Mouse (Mus musculus) erythroblast, adult 5-6 weeks (primary cell): ENCODE data around the gene Aph1a. TPM values are rescaled to one million over a fixed set of nuclear protein-coding genes. Genes with fewer than 3 reads are reported as not detected.

Source experiments
- ATAC-seq: replicated peaks from 2 replicates; pipeline ENCODE4 v1.8.0; 2016; ENCODE audit warnings: moderate number of reproducible peaks, mild to moderate bottlenecking, moderate TSS enrichment, inconsistent platforms; ENCODE audit not compliant: poor library complexity, low FRiP score, severe bottlenecking
- total RNA-seq, 2 experiments: library from RNA; stranded (forward) in 1 of 2; stranded (reverse) in 1 of 2; fragments of 150-400 nt in 1 of 2; fragments of 200-764, 138-1000 nt in 1 of 2; gene quantifications; 2 replicates each; pipeline versions ENCODE4 v1.2.3 to v1.2.4; 2015 to 2017; ENCODE audit warnings: low replicate concordance in 2 of 2

Aph1a gene
- total RNA-seq, 2 experiments from 2014 or later: 9.8 to 13.1 TPM

DNA sequence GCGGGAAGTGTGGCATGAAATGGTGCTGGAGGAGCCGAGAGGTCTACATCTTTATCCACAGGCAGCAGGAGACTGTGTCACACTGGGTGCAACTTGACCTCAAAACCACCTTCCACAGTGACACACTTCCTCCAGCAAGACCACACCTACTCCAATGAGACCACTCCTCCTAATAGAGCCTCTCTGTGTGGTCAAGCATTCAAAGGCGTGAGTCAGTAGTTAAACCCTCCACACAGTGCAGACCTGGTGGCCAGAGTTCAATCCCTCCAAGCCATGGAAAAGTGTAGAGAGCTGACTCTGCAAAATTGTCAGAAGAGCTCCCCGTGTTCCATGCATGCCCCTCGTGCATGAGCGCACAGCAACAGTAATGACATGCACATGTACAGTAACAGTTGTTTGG lies 49.0 kb downstream of the Aph1a start:
- ATAC-seq: no peak

DNA sequence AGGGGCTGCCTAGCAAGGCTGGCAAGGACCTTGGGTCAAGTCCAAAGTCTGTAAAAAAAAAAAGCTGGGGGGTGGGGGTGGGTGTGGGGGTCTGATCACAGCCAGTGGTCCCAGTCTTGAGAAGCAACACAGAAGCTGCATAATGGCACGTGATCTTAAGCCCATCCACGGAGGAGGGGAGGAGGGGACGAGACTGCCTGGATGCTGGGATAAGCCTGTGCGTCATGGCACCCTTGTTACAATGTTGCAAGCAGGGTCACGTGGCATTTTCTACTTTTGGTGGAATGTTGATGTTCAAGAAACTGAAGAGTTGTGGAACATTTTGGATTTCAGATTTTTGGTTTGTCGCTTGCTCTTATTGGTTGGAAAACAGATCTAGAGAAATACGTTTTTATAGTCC lies 49.5 kb downstream of the Aph1a start:
- ATAC-seq: no peak

DNA sequence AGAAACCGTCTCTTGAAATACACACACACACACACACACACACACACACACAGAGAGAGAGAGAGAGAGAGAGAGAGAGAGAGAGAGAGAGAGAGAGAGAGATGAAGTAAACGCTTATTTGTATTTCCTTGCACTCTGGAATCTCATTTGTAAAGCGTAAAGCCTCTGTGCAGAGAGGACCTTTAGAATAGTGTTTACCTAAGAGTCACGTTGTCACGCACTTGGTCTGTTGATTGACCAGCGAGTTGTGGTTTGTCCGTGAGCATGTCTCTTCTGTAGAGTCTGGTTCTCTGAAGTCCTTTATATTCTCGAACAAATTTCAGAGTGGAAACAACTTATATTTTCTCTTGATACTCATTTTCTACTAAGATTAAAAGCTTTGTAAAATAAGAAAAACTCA lies 51.0 kb downstream of the Aph1a start:
- ATAC-seq: no peak

DNA sequence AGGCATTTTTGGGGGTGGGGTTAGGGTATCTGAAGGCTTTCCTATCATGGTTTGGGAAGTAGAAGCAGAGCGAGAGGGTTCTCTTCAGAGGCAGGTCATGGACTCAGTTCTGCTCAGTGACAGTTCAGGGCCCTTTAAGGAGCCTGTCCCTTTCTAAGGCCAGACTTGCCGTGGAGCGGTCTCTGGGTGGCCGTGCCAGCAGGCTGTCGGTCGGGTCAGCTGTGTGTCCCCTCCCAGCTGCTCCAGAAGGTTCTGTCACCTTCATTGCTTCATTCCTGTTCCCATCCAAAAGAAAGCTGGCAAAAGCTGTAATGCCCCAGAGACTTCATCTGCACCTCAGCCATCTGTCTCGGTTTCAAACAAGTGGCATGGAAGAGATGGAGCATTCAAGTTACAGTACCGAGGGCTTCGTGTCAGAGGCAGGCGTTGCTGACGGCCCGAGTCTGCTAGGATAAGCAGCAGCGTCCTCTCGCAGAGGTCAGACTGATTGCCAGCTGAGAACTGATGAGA lies 52.0 kb downstream of the Aph1a start:
- no peak for ATAC-seq

Other genes with a start within 250 kb of the Aph1a start
- 83.2 and 113 TPM in 2 replicates for gene Mcl1, start 235.2 kb upstream of the Aph1a start, total RNA-seq (2015; ENCODE audit: low replicate concordance)
- gene Mcl1, start 235.2 kb upstream of the Aph1a start, total RNA-seq (2017; ENCODE audit: low replicate concordance): 70.6 and 76.3 TPM in 2 replicates
- not detected in 2 replicates for gene Adamtsl4, start 206.1 kb upstream of the Aph1a start, total RNA-seq (2015; ENCODE audit: low replicate concordance)
- gene Adamtsl4, start 206.1 kb upstream of the Aph1a start, total RNA-seq (2017; ENCODE audit: low replicate concordance): not detected in 2 replicates
- gene Ecm1, start 154.4 kb upstream of the Aph1a start, total RNA-seq (2015; ENCODE audit: low replicate concordance): not detected in 2 replicates
- gene Ecm1, start 154.4 kb upstream of the Aph1a start, total RNA-seq (2017; ENCODE audit: low replicate concordance): 0.42 and 1.1 TPM in 2 replicates
- 3.7 and 15.3 TPM in 2 replicates for gene Tars2, start 133.8 kb upstream of the Aph1a start, total RNA-seq (2015; ENCODE audit: low replicate concordance)
- gene Tars2, start 133.8 kb upstream of the Aph1a start, total RNA-seq (2017; ENCODE audit: low replicate concordance): 3.1 and 7.2 TPM in 2 replicates
- gene Rprd2, start 75.1 kb upstream of the Aph1a start, total RNA-seq (2015; ENCODE audit: low replicate concordance): 26.7 and 30.7 TPM in 2 replicates
- 12.4 and 14.9 TPM in 2 replicates for gene Rprd2, start 75.1 kb upstream of the Aph1a start, total RNA-seq (2017; ENCODE audit: low replicate concordance)
- gene Prpf3, start 38.1 kb upstream of the Aph1a start, total RNA-seq (2015; ENCODE audit: low replicate concordance): 6.0 and 12.5 TPM in 2 replicates
- gene Prpf3, start 38.1 kb upstream of the Aph1a start, total RNA-seq (2017; ENCODE audit: low replicate concordance): 14.6 and 21.2 TPM in 2 replicates
- 35.5 and 95.7 TPM in 2 replicates for gene Mrps21, start 22.4 kb upstream of the Aph1a start, total RNA-seq (2015; ENCODE audit: low replicate concordance)
- gene Mrps21, start 22.4 kb upstream of the Aph1a start, total RNA-seq (2017; ENCODE audit: low replicate concordance): 87.3 and 106 TPM in 2 replicates
- not detected in 2 replicates for gene Ciart, start 11.7 kb upstream of the Aph1a start, total RNA-seq (2015; ENCODE audit: low replicate concordance)
- not detected in 2 replicates for gene Ciart, start 11.7 kb upstream of the Aph1a start, total RNA-seq (2017; ENCODE audit: low replicate concordance)
- 19.0 and 37.9 TPM in 2 replicates for gene BC028528, start 2.0 kb upstream of the Aph1a start, total RNA-seq (2015; ENCODE audit: low replicate concordance)
- 7.0 and 15.9 TPM in 2 replicates for gene BC028528, start 2.0 kb upstream of the Aph1a start, total RNA-seq (2017; ENCODE audit: low replicate concordance)
- not detected in 2 replicates for gene Car14, start 10.7 kb downstream of the Aph1a start, total RNA-seq (2015; ENCODE audit: low replicate concordance)
- not detected in 2 replicates for gene Car14, start 10.7 kb downstream of the Aph1a start, total RNA-seq (2017; ENCODE audit: low replicate concordance)
- gene Anp32e, start 35.3 kb downstream of the Aph1a start, total RNA-seq (2015; ENCODE audit: low replicate concordance): 37.6 and 46.3 TPM in 2 replicates
- gene Anp32e, start 35.3 kb downstream of the Aph1a start, total RNA-seq (2017; ENCODE audit: low replicate concordance): 212 and 278 TPM in 2 replicates
- gene Plekho1, start 102.0 kb downstream of the Aph1a start, total RNA-seq (2015; ENCODE audit: low replicate concordance): 6.7 and 10.8 TPM in 2 replicates
- 8.2 and 10.1 TPM in 2 replicates for gene Plekho1, start 102.0 kb downstream of the Aph1a start, total RNA-seq (2017; ENCODE audit: low replicate concordance)
- gene Vps45, start 164.5 kb downstream of the Aph1a start, total RNA-seq (2015; ENCODE audit: low replicate concordance): 2.5 and 14.2 TPM in 2 replicates
- gene Vps45, start 164.5 kb downstream of the Aph1a start, total RNA-seq (2017; ENCODE audit: low replicate concordance): 5.1 and 7.1 TPM in 2 replicates
- gene Otud7b, start 210.6 kb downstream of the Aph1a start, total RNA-seq (2015; ENCODE audit: low replicate concordance): 1.0 and 2.1 TPM in 2 replicates
- 6.1 and 12.8 TPM in 2 replicates for gene Otud7b, start 210.6 kb downstream of the Aph1a start, total RNA-seq (2017; ENCODE audit: low replicate concordance)